Mouse (Mus musculus) kidney, embryonic 16.5 days (tissue): ENCODE results near the gene Gm20388. TPM values are rescaled to one million over a fixed set of nuclear protein-coding genes. Genes with fewer than 3 reads are reported as not detected.

ENCODE experiments used
- ATAC-seq: fragments of 200-750 bp; cut with Nextera tagmentation; 2 replicates; pipeline ENCODE4 v1.8.0; 2017; ENCODE audit warnings: moderate TSS enrichment; ENCODE audit not compliant: low FRiP score, low TSS enrichment
- H3K27ac ChIP-seq: fragments of 300-500 bp; sonication (generic); 2 replicates; pipeline ENCODE4 v1.5.1; 2014; ENCODE audit warnings: low read length
- H3K27me3 ChIP-seq: fragments of 300-500 bp; sonication (generic); 2 replicates; pipeline ENCODE4 v1.6.1; 2014; ENCODE audit warnings: low read length, control low read depth, mixed read lengths; ENCODE audit not compliant: insufficient read depth
- H3K36me3 ChIP-seq: fragments of 300-500 bp; sonication (generic); 2 replicates; pipeline ENCODE4 v1.6.1; 2014; ENCODE audit warnings: low read length, control low read depth, mixed read lengths; ENCODE audit not compliant: insufficient read depth
- H3K4me1 ChIP-seq: fragments of 300-500 bp; sonication (generic); 2 replicates; pipeline ENCODE4 v1.6.1; 2014; ENCODE audit warnings: low read length, control low read depth, mixed read lengths; ENCODE audit not compliant: insufficient read depth
- H3K4me2 ChIP-seq: fragments of 300-500 bp; sonication (generic); replicated peaks from 2 replicates; pipeline ENCODE4 v1.6.1; 2014; ENCODE audit warnings: low read depth, low read length
- H3K4me3 ChIP-seq: fragments of 300-500 bp; sonication (generic); 2 replicates; pipeline ENCODE4 v1.5.1; 2014; ENCODE audit warnings: mild to moderate bottlenecking, low read length
- H3K9ac ChIP-seq: fragments of 300-500 bp; sonication (generic); replicated peaks from 2 replicates; pipeline ENCODE4 v1.6.1; 2014; ENCODE audit warnings: low read length
- H3K9me3 ChIP-seq: fragments of 300-500 bp; sonication (generic); 2 replicates; pipeline ENCODE4 v1.6.1; 2016; ENCODE audit warnings: low read length, control low read depth
- WGBS: fragments of 180-500 bp; shearing (Covaris S2); extraction: QIAGEN DNeasy Blood & Tissue Kit; methylation state at CpG from one replicate; pipeline ENCODE4 v1.1.7; 2014; 5-methylcytosine and 5-hydroxymethylcytosine counted together
- polyA plus RNA-seq: library from polyadenylated mRNA; unstranded; fragments of >200 nt; fragmentation: Nextera tagmentation; extraction: Ambion mirVana; gene quantifications from 2 replicates; pipeline ENCODE4 v1.2.1, GENCODE M21; 2015

Gm20388 gene
- polyA plus RNA-seq, 1 experiment from 2014 or later, result 7.7 TPM

DNA sequence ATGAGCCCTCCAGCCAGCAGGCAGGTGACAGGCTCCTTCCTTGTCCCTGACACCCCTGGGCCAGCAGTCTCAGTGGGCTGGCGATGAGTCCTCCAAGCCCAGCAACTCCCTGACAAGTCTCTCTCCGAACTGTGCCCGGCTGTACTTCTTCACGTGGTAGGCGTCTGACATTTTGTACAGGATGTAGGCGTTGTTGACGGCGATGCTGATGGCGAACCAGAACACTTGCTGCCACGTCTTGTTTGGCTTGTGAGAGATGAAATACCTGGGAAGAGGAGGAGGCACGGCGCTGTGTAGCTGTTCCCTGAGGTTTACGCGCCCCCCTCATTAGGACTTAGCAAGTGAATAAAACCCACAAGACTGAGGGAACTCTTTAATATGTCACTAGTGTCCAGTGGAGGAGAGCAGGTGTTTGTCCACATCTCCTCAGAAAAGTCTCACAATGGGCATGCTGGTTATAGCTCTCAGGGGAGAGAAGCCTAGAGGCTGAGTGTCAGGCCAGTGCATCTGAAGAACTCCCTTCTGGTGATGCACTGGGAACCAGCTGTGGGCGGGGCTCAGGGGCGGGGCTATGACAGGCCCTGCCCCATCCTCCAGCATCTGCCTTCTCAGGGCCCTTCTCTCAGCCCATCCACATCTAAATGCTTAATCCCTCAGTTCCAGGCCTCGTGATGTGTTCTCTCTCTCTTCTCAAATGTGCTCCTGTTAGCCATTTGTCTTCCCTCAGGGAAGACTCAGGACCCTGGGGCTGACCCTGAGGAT lies 4460.0 kb downstream of the Gm20388 start:
- Histone ChIP-seq H3K27me3 (no peaks in the 10 kb centered on the region), H3K9me3 (no peaks in the 10 kb centered on the region), H3K36me3 (no peaks in the 10 kb centered on the region), H3K9ac (no peak overlapping the region), H3K4me2 (no peak overlapping the region), H3K4me3 (no peak overlapping the region), H3K27ac (no peak overlapping the region), H3K4me1 (no peaks in the 10 kb centered on the region)
- 77% methylated on average over 17 of the region's 17 CpGs for WGBS
- no peak for ATAC-seq

GRCm38 (mm10) chr8:124371410-124372123 lies 4460.9 kb downstream of the Gm20388 start:
- no peak overlapping the region for H3K27ac ChIP-seq
- no peak overlapping the region for H3K4me2 ChIP-seq
- no peaks in the 10 kb centered on the region for H3K27me3 ChIP-seq
- WGBS, result 84% methylated on average over 23 of the region's 23 CpGs
- no peaks in the 10 kb centered on the region for H3K36me3 ChIP-seq
- H3K4me3 ChIP-seq, result no peak overlapping the region
- H3K4me1 ChIP-seq, result no peaks in the 10 kb centered on the region
- H3K9ac ChIP-seq, result no peak overlapping the region
- no peak for ATAC-seq
- H3K9me3 ChIP-seq, result no peaks in the 10 kb centered on the region

GRCm38 (mm10) chr8:124373753-124374152 lies 4463.1 kb downstream of the Gm20388 start:
- Histone ChIP-seq H3K36me3 (no peaks in the 10 kb centered on the region), H3K4me2 (no peak overlapping the region), H3K9me3 (no peaks in the 10 kb centered on the region), H3K27me3 (no peaks in the 10 kb centered on the region), H3K4me3 (no peak overlapping the region), H3K27ac (no peak overlapping the region), H3K4me1 (no peaks in the 10 kb centered on the region), H3K9ac (no peak overlapping the region)
- no peak for ATAC-seq
- whole genome bisulfite sequencing, result 91% methylated on average over 5 of the region's 5 CpGs

DNA sequence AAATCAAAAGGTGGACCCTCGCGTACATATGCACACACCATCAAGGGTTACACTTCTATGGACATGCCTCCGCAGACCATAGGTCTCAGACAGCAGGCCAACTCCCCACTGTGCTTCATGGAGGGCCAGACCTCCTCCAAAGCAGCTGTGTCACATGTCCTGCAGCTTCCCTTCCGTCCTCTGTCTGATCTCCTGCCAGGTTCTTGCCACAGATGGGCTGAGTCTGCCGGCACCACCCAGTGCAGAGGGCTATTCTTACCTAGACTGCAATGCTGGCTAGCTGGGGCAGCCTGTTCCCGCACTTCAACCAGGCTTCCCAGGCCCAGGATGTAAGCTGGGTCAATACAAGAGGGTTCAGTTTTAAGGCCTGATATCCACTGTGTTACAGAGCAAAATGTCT lies 4464.5 kb downstream of the Gm20388 start:
- H3K9me3 ChIP-seq, result no peaks in the 10 kb centered on the region
- no peak overlapping the region for H3K4me2 ChIP-seq
- no peak overlapping the region for H3K27ac ChIP-seq
- H3K9ac ChIP-seq, result no peak overlapping the region
- H3K36me3 ChIP-seq, result no peaks in the 10 kb centered on the region
- H3K27me3 ChIP-seq, result no peaks in the 10 kb centered on the region
- no peak overlapping the region for H3K4me3 ChIP-seq
- ATAC-seq, result no peak
- WGBS, result 74% methylated on average over 6 of the region's 6 CpGs
- no peaks in the 10 kb centered on the region for H3K4me1 ChIP-seq

DNA sequence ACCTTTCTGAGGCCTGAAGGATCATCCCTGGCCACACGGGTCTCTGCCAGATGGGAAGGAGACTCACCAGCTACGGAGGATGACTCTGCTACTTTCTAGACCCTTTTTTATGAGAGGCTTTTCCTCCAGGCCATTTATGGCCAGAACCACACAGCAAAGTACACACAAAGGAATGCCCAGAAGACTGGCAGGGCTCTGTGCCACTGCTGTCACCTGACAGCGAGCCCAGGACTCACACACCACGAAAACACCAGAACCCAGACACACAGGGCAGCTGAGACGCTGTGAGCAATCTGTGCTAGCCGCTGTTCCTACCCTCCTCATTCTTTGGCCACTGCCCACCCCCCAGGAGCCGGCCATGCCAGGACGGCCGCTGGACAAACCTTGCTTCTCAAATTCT lies 4465.1 kb downstream of the Gm20388 start:
- Histone ChIP-seq H3K27me3 (no peaks in the 10 kb centered on the region), H3K4me1 (no peaks in the 10 kb centered on the region), H3K27ac (no peak overlapping the region), H3K4me2 (no peak overlapping the region), H3K9ac (no peak overlapping the region), H3K9me3 (no peaks in the 10 kb centered on the region), H3K36me3 (no peaks in the 10 kb centered on the region), H3K4me3 (no peak overlapping the region)
- ATAC-seq, result no peak
- WGBS, result 84% methylated on average over 9 of the region's 9 CpGs

GRCm38 (mm10) chr8:124376406-124376805 lies 4465.8 kb downstream of the Gm20388 start:
- H3K9ac ChIP-seq, result no peak overlapping the region
- 92% methylated on average over 12 of the region's 12 CpGs for WGBS
- no peaks in the 10 kb centered on the region for H3K4me1 ChIP-seq
- no peak overlapping the region for H3K4me2 ChIP-seq
- no peaks in the 10 kb centered on the region for H3K9me3 ChIP-seq
- H3K27me3 ChIP-seq, result no peaks in the 10 kb centered on the region
- no peaks in the 10 kb centered on the region for H3K36me3 ChIP-seq
- H3K4me3 ChIP-seq, result no peak overlapping the region
- no peak overlapping the region for H3K27ac ChIP-seq
- ATAC-seq, result no peak

DNA sequence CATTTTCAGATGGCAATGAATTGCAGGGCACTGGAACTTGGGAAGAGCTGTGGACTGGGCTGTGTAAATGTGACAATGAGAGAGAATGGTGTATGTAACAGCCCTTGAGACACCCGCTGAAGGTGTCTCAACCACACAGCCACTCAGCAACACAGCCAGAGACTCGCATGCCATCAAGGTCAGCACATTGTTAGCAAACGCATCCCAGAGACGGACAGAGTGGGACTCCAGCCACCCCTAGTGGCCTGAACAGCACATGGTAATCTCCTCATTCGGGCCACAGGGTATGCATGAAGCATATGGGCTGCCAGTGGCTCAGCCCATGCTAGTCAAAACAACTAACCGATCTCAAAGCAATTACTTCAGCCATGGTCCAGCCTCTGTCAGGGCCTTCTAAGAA lies 4468.6 kb downstream of the Gm20388 start:
- 69% methylated on average over 6 of the region's 6 CpGs for WGBS
- H3K4me1 ChIP-seq, result no peaks in the 10 kb centered on the region
- H3K27ac ChIP-seq, result no peak overlapping the region
- H3K36me3 ChIP-seq, result no peaks in the 10 kb centered on the region
- H3K9me3 ChIP-seq, result no peaks in the 10 kb centered on the region
- no peak overlapping the region for H3K9ac ChIP-seq
- H3K27me3 ChIP-seq, result no peaks in the 10 kb centered on the region
- H3K4me3 ChIP-seq, result no peak overlapping the region
- no peak for ATAC-seq
- no peak overlapping the region for H3K4me2 ChIP-seq

GRCm38 (mm10) chr8:124382235-124382634 lies 4471.6 kb downstream of the Gm20388 start:
- H3K4me1 ChIP-seq, result no peaks in the 10 kb centered on the region
- no peaks in the 10 kb centered on the region for H3K36me3 ChIP-seq
- WGBS, result 75% methylated on average over 10 of the region's 10 CpGs
- no peak overlapping the region for H3K9ac ChIP-seq
- H3K4me2 ChIP-seq, result no peak overlapping the region
- H3K9me3 ChIP-seq, result no peaks in the 10 kb centered on the region
- no peak for ATAC-seq
- H3K4me3 ChIP-seq, result no peak overlapping the region
- no peak overlapping the region for H3K27ac ChIP-seq
- no peaks in the 10 kb centered on the region for H3K27me3 ChIP-seq

GRCm38 (mm10) chr8:124384336-124384735 lies 4473.7 kb downstream of the Gm20388 start:
- H3K9ac ChIP-seq, result no peak overlapping the region
- 96% methylated on average over 19 of the region's 19 CpGs for WGBS
- no peak for ATAC-seq

DNA sequence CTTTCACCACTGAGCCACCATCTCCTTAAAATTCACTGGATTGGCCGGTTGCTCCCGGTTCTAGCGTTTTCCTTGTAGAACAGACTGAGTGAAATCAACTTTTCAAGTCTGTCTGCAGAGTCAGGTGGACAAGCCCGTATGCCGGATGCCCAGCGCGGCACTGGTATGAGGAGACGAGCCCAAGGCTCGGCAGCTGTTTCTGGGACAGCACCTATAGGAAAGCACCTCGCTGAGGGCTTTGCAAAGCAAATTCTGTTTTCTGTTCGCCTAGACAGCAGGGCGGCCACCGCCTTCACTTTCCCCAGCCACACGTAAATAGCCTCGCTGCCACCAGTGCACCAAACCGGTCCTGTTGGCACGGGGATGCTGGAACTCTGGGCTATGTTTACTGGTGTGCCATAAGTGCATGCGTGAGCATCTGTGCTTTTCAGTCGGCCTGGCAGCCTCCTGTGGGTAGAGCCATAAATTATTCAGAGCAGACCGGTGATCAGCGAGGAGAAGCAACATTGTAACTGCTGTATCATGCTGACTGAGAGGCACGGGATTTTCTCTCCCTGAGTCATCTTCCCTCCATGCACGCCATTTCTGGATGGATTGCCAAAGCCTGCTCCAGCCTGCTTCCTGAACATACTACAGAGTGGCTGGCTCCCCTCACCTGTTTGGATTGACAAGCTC lies 4475.7 kb downstream of the Gm20388 start:
- Histone ChIP-seq H3K9ac (no peak overlapping the region), H3K36me3 (no peaks in the 10 kb centered on the region), H3K4me1 (no peaks in the 10 kb centered on the region), H3K9me3 (no peaks in the 10 kb centered on the region), H3K4me2 (no peak overlapping the region), H3K27ac (no peak overlapping the region), H3K4me3 (no peak overlapping the region), H3K27me3 (no peaks in the 10 kb centered on the region)
- 79% methylated on average over 23 of the region's 23 CpGs for WGBS
- ATAC-seq, result no peak

More at GRCm38 (mm10) chr8:124384336-124384735, 4473.7 kb downstream of the Gm20388 start:
- Histone ChIP-seq H3K27me3 (no peaks in the 10 kb centered on the region), H3K4me2 (no peak overlapping the region), H3K9me3 (no peaks in the 10 kb centered on the region), H3K36me3 (no peaks in the 10 kb centered on the region), H3K27ac (no peak overlapping the region), H3K4me1 (no peaks in the 10 kb centered on the region), H3K4me3 (no peak overlapping the region)
